Mouse (Mus musculus): ENCODE data around the gene Vdr.

DNA sequence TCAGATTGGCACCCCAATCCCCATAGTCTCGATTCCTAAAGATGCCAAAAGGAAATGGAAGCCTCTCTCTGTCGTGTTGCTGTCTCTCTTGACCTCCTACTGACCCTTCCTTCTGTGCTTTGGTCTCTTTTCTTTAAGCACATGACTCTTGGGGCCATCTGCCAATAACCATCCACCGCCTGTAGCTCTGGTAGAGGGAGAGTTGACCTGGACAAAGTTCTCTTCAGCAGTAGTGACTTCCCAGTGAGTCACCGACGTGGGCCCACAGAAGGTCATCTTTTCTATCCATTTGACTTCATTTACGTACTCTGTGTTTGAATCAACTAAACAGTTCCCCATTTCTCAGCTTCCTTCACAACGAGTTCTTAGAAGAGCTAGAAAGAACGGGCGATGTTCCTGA, 30.0 kb downstream of the Vdr start:
- TF ChIP-seq GATA1 (IDR thresholded peaks at IDR 0.05; ENCODE audit: borderline replicate concordance, low read length) (no peak), FLI1 (IDR thresholded peaks at IDR 0.05; ENCODE audit: low read length) (no peak)

Measured in megakaryocyte, embryonic 14.5 days (primary cell).